Mouse (Mus musculus) embryo, embryonic 10.5 days (tissue): ENCODE measurements at regions not wholly inside any gene's neighbourhood (a gene's known extent, or its start where the extent isn't known, plus 50 kb on each side); places are given as distances from the start of the nearest gene placed in this dataset.

Experiments used
- DNase-seq: peaks from one replicate; pipeline ENCODE4 v3.0.0-alpha.2; 2015; ENCODE audit warnings: low spot score

- no peak for DNase-seq
Measured at GRCm38 (mm10) chr2:142964340-142964739, 63.0 kb upstream of the Kif16b start.

- peak; percentile 82 for DNase-seq
Measured at GRCm38 (mm10) chr2:142967250-142967649, 65.9 kb upstream of the Kif16b start.

GRCm38 (mm10) chr2:142980771-142981170, 79.4 kb upstream of the Kif16b start:
- no peak for DNase-seq

- DNase-seq: no peak
Measured at GRCm38 (mm10) chr2:142988691-142989090, 74.1 kb upstream of the Snrpb2 start.

- DNase-seq: no peak
Measured at GRCm38 (mm10) chr2:142996088-142996487, 66.8 kb upstream of the Snrpb2 start.

GRCm38 (mm10) chr2:143002874-143003273, 60.0 kb upstream of the Snrpb2 start:
- no peak for DNase-seq

GRCm38 (mm10) chr2:143003341-143003740, 59.5 kb upstream of the Snrpb2 start:
- no peak for DNase-seq

- DNase-seq: peak; percentile 23
Measured at GRCm38 (mm10) chr2:143011380-143011779, 51.5 kb upstream of the Snrpb2 start.
